Mouse (Mus musculus) B cell, adult 2 months (primary cell): ENCODE data around the gene Lgr6.

ENCODE experiments used
- DNase-seq, 2 experiments: peaks; one replicate each; pipeline ENCODE4 v3.0.0; 2022

The Lgr6 gene

GRCm38 (mm10) chr1:135011912-135012311, 93.2 kb downstream of the Lgr6 start:
- DNase-seq: no peak

GRCm38 (mm10) chr1:135009833-135010232, 95.2 kb downstream of the Lgr6 start:
- DNase-seq: no peak

- DNase-seq: no peak
These were observed 99.4 kb downstream of the Lgr6 start for GRCm38 (mm10) chr1:135005696-135006095.

- no peak for DNase-seq
These were observed 101.7 kb downstream of the Lgr6 start for GRCm38 (mm10) chr1:135003346-135003745.

- peak in 1 of 2 experiments; percentile 24 for DNase-seq
These were observed 104.5 kb downstream of the Lgr6 start for GRCm38 (mm10) chr1:135000527-135000926.

- no peak for DNase-seq
These were observed 106.8 kb downstream of the Lgr6 start for GRCm38 (mm10) chr1:134998231-134998630.

- no peak for DNase-seq
These were observed 107.5 kb downstream of the Lgr6 start for GRCm38 (mm10) chr1:134997568-134997967.

GRCm38 (mm10) chr1:134996471-134996870, 108.6 kb downstream of the Lgr6 start:
- no peak for DNase-seq

GRCm38 (mm10) chr1:134995954-134996353, 109.1 kb downstream of the Lgr6 start:
- DNase-seq: no peak

- no peak for DNase-seq
These were observed 109.6 kb downstream of the Lgr6 start for GRCm38 (mm10) chr1:134995437-134995836.

- DNase-seq: no peak
These were observed 110.3 kb downstream of the Lgr6 start for GRCm38 (mm10) chr1:134994739-134995138.

GRCm38 (mm10) chr1:134992046-134992645, 112.9 kb downstream of the Lgr6 start:
- DNase-seq: no peak

GRCm38 (mm10) chr1:134989372-134989771, 115.7 kb downstream of the Lgr6 start:
- peak; percentile 82 to 85 for DNase-seq

- DNase-seq: peak; percentile 4 to 12
These were observed 117.1 kb downstream of the Lgr6 start for GRCm38 (mm10) chr1:134987962-134988341.

- DNase-seq: peak; percentile 6 to 16
These were observed 117.7 kb downstream of the Lgr6 start for GRCm38 (mm10) chr1:134987173-134987961.

- no peak for DNase-seq
These were observed 132.2 kb downstream of the Lgr6 start for GRCm38 (mm10) chr1:134972920-134973319.

- DNase-seq: no peak
These were observed 139.6 kb downstream of the Lgr6 start for GRCm38 (mm10) chr1:134965430-134965829.

- peak; percentile 49 to 53 for DNase-seq
These were observed 142.3 kb downstream of the Lgr6 start for GRCm38 (mm10) chr1:134962821-134963220.

GRCm38 (mm10) chr1:134962053-134962803, 142.8 kb downstream of the Lgr6 start, which contains the start of gene Ube2t:
Ube2t (plus strand) TSS chr1:134962565.
- DNase-seq: peak; percentile 93

- DNase-seq: no peak
These were observed 144.4 kb downstream of the Lgr6 start for GRCm38 (mm10) chr1:134960634-134961033.

- peak; percentile 89 for DNase-seq
These were observed 149.4 kb downstream of the Lgr6 start, which contains the start of gene Ppp1r12b for GRCm38 (mm10) chr1:134955637-134956176. Ppp1r12b (minus strand) TSS chr1:134955942.

- peak in 1 of 2 experiments; percentile 17 for DNase-seq
These were observed 149.9 kb downstream of the Lgr6 start for GRCm38 (mm10) chr1:134955050-134955636.

- DNase-seq: no peak
These were observed 155.1 kb downstream of the Lgr6 start for GRCm38 (mm10) chr1:134949946-134950345.
